Mouse (Mus musculus) granulocyte monocyte progenitor cell, adult 5-6 weeks (primary cell): ENCODE measurements around the gene Tsga10. TPM values are rescaled to one million over a fixed set of nuclear protein-coding genes. Genes with fewer than 3 reads are reported as not detected.
"Not testable (repeated sequence)": the region's sequence is repeated elsewhere in the genome, so short reads cannot be mapped to it uniquely, and the experiment has no call there.

ENCODE experiments used
- ATAC-seq: replicated peaks from 2 replicates; pipeline ENCODE4 v1.8.0; 2016; ENCODE audit warnings: mild to moderate bottlenecking, moderate TSS enrichment, inconsistent platforms; ENCODE audit not compliant: poor library complexity, severe bottlenecking
- total RNA-seq, 2 experiments: library from RNA; stranded (forward) in 1 of 2; stranded (reverse) in 1 of 2; fragments of 200-712, 200-1000 nt in 1 of 2; fragments of >200 nt in 1 of 2; fragmentation: Nextera tagmentation in 1 of 2; gene quantifications; 2 replicates each; pipeline ENCODE4 v1.2.3; 2014 to 2017

Gene Tsga10
- total RNA-seq, 2 experiments from 2014 or later: 5.7 to 8.1 TPM

DNA sequence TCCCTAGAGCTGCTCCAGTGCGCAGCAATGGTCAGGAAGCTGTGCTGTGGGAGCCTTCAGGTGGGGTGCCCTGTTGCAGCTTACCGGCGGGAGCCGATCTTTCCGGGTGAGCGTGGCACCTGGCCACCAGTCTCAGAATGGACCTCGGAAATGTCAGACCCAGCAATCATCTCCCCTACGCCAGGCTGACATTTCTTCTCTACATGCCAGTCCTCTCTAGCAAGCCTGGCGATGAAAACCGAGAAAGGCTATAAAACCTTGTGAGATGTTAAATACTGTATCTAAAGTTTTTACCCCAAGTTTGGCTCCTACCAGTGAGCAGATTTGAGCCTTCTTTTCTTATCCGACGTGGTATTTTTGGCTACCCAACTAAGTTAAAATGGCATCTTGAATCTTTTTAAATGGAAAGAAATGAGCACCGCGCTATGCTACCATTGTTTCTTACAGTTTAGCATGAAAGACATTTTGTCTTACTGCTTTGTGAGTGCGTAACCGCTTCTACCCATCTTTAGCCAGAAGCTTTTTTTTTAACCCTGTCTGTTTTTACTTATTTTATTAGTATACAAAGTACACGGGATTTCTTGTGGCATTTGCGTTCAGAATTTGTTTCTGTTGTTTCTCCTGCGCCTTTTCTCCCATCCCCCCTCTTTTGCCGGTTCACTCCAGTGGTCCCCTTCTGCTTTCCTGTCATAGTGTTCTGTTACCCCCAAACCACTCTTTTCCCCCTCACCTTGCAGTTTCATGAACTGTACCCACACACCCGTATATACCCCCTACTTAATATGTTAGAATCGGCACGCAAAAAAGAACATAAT is 621 bp downstream of the Tsga10 start:
- no peak for ATAC-seq

DNA sequence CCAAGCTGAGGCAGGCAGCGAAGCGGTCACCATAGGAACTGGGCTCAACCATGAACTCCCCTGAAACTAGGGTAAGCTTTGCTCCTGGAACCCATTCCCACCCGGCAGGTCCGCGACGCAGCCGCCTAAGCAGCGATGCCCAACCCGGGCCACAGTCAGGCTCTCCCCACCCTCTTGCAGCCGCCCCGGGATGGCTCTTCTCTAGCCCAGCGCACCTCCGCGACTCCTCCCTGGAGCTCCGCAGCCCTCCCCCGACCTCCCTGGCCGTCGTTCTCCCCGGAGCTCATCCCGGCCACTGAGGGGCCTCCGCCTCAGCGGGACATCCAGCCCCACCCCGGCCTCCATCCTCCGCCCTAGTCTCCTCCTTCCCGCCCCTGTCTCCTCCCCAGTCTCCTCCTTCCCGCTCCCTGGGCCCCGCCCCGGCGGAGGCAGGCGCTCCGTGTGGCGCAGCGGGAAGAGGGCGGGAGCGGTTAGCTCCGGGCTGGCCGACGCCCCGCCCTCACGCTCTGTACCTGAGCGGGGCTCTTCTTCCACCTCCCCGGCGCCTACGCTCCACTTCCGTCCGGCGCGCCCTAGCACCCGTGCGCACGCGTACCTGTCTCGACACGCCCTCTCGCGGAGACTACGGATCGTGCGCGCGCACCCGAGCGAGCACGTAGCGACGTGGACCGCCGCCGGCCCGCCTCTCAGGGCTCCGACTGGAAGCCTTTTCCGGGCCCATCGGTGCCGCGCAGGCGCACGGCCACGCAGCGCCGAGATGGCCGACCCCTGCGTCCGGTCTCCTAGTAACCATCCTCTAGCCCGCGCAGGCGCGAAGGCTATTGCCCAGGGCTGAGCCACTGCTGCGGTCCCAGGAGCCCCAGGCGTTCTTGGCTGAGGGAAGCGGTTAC is 1.5 kb downstream of the Tsga10 start:
- ATAC-seq: peak; percentile 83

DNA sequence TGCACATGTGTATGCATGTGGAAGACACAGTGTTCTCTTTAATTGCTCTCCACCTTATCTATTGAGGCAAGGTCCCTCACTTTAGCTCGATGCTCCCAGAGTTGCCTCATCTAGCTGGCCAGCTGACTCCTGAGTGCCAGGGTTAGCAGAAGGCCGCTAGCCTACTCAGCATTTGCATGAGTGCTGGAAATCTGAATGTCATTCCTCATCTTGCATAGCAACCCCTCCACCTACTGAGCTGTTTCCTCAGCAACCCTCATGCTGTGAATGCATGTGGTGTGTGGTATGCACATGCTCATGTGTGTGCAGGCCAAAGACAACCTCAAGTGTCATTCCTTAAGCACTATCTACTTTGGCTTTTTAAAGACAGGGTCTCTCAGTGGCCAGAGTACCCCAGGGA is 15.5 kb downstream of the Tsga10 start:
- no peak for ATAC-seq

DNA sequence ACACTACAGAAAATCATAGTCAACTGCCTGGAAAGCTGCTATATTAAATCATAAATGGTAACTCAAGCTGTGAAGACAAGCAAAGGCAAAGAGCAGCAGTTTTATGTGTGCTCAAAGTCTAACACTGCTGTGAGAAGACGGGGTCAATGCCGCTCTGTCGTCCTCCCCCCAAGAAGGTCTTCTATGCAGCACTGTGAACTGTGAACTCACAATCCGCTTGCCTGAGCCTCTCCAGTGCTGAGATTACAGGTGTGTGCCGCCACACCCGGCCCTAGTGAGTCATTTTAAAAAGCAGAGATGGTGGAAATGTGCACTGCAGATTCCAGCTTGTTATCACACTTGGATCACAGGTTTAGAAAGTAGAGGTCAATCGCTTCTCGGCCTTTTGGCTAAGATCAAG is 19.4 kb downstream of the Tsga10 start:
- no peak for ATAC-seq

DNA sequence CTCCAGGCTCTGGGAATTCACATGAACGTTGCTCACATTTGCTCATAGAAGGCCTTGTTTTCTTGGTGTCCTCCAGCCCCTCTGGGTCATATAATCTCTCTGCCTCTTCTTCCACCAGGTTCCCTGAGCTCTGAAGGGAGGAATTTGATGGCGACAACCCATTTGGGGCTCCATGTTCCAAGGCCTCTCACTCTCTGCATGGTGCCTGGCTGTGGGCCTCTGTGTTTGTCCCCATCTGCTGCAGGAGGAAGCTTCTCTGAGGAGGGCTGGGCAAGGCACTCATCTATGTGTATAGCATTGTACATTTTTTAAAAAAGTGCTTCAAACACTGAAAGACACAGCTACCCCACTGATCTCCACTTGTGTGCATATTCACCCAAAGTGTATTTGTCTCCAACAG is 34.5 kb downstream of the Tsga10 start:
- no peak for ATAC-seq

DNA sequence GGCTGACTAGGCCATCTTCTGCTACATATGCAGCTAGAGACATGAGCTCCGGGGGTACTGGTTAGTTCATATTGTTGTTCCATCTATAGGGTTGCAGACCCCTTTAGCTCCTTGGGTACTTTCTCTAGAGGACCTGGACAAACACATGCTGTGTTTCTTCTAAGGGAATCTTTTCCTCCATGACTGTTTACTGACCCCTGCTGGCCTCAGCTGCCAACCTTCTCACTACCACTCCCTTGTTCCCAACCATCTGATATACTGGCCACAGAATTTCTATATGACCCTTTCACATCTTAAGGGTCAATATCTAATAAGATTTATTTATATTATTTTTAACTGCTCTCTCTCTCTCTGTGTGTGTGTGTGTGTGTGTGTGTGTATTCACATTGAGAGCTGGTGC is 63.9 kb downstream of the Tsga10 start:
- ATAC-seq: not testable (repeated sequence)

DNA sequence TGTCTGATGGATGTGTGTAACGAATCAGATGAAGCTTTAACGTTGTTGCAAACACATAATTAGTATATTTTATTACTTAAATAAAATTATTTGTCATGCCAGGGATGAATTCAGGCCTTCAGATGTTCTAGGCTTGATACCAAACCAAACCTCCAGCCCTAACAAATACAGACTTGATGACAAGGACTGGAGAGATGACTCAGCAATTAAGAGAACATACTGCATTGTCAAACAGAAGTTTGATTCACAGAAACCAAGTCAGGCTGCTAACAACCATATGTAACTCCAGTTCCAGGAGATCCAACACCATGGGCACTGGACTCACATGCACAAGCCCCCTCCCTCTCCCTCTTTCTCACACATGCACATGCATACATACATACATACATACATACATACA is 65.9 kb downstream of the Tsga10 start:
- no peak for ATAC-seq

DNA sequence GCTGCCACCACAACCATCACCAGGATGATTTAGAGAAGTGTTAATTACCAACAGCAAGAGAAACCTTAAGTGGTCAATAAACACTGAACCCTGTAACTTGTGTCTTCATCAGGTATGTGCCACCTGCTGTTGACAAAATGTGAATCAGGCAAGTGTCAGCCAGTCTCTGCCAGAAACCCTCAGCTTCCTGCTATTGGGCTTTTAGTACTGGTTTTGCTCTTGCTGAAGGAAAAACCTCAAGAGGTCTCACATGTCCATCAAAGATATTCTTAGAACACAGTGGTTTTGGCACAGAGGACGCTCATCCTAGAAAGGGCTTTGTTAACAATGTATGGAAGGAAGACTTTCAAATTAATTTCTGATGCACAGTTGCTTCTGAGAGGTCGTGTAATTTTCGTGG is 66.7 kb downstream of the Tsga10 start:
- ATAC-seq: no peak

DNA sequence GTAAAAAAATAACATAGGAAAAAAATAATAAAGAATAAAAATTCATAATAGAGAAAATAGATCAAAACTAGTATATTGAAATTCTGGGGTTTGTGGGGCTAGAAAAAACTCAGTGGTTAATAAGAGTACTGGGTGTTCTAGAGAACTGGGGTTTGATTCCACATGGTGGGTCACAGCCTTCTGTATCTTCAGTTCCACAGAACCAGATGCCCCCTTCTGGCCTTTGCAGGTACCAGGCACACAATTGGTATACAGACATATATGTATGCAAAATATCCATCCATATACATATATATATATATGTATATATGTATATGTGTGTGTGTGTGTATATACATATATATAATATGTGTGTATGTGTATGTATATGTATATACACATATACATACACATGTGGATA is 106.8 kb downstream of the Tsga10 start:
- no peak; the same call in 1 of the 2 replicates for ATAC-seq

DNA sequence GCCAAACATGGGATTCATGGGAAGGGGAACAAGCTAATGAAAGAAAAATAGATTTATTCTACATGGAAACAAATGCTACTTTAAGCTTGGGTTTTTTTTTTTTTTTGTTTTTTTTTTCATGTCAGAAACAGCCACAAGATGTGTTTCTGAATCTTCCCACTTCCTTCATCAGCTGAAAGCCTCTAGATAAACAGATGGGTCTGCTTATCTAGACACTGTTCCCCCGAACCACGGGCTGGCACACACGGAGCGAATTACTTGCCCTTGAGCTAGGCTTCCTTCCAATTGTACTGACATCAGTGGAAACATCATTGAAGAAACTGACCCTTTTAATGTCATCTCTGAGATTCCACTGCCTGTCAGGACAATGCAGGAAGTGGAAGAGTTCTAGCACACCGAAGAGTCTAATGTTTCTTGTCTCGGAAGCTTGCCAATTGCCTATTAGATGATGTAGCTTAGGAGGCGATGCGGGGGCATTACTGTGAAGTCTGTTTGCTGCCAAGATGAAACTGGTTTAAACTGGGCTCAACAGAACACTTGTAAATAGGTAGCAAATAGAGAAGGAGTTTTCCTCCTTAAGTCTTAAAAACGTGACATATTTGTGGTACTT is 121.5 kb downstream of the Tsga10 start:
- ATAC-seq: no peak

DNA sequence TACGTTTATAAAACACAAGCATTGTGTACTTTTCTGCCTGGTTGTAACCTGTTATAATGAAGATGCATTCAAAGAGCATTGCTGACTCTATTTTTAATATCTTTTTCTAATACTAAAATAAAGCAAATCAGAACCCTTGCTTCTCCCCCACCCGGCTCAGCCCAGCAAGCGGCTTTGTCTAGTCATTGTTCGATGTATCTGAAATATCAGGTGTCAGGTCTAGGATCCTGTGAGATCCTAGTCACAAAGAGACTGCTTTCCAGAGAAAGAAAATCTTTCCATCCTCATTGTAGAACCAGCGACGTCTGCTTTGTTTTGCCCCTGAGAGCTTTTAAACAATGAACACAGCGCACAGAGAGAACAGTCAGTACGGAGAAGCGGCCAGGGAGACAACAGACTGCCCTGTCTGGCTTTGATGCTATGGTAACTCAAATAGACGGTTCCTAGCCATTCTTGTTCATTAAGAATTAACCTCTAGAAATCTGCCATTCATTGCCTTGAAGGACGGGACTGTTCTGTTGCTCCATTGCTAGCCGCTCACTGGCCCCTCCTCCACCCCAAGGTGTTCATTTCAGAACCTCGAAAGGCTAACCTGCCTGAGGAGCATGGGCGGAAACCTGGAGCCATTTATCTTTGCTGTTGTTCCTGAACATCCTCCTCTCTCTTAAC is 123.5 kb downstream of the Tsga10 start:
- no peak for ATAC-seq

DNA sequence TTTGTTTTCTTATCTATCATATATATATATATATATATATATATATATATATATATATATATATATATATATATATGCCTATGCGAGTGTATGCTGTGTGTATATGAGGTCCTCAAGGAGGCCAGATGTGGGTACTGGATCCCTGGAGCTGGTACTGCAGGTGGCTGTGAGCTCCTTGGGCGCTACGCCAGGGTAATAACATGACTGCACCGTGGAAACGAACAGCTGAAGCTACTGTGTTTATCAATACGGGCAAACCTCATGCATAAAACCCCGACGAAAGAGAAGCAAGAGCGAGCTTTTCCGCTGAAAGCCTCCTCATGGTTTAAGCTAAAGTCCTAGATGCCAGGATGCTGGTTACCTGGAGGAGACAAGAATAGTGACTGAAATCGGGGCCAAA is 124.1 kb downstream of the Tsga10 start:
- no peak for ATAC-seq

DNA sequence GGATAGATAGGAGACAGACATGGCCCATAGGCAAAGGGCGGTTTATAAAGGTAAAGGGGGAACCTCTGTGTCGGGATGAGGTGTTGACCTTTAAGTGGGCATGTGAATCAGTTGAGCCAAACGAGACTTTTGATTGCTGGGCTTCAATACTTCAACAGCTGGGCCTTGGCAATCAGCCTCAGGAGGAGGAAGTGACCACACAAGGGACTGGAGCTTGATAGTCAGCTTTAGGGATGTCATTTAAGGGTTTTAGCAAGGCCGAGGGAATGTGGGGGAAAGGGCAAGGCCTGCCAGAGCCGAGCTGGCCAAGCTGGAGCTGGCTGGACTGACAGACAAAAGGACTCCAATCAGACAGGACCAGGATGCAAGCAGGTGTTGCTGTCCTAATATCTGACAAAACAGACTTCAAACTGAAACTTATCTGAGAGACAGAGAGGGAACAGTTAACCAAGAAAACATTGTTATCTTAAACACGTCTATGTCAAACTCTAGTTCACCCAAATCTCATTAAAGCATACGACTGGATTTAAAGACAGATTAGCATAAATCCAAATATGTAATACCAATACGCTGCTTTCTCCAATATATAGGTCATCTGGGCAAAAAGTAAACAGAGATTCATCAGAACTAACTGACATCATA is 125.9 kb downstream of the Tsga10 start:
- no peak for ATAC-seq

DNA sequence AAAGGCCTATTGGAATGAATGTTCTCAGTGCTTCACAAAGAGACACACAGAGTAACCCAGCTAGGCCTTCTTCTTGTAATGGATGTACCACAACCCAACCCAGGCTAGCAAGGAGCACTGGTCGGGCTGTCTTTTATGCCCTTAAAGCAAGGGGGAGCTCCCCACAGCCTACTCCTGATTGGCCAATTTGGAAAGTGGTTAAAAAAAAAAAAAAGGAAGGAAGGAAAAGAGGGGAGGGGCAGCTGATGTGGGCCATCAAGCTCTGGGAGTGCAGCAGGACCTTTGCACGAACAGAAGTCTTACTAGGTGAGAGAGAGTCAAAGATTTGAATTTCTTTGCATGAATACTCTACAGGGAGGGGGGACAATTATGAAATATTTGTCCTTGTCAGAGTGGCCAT is 127.3 kb downstream of the Tsga10 start:
- 0 out of 2 replicates have a peak, but pooled peaks have one; percentile 38 for ATAC-seq

DNA sequence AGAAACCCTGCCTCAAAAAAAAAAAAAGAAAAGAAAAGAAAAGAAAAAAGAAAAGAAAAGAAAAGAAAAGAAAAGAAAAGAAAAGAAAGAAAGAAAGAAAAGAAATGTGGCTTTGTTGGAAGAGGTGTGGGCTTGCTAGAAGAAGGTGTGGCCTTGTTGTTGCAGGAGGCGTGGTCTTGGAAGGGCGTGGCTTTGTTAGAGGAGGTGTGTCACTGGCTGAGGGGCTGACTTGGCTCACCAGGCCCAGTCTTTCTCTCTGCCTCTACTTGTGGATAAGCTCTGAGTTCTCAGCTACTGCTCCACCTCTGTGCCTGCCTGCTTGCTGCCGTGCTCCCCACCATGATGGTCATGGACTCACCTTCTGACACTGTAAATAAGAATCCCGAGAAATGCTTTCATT is 129.2 kb downstream of the Tsga10 start:
- ATAC-seq: no peak

DNA sequence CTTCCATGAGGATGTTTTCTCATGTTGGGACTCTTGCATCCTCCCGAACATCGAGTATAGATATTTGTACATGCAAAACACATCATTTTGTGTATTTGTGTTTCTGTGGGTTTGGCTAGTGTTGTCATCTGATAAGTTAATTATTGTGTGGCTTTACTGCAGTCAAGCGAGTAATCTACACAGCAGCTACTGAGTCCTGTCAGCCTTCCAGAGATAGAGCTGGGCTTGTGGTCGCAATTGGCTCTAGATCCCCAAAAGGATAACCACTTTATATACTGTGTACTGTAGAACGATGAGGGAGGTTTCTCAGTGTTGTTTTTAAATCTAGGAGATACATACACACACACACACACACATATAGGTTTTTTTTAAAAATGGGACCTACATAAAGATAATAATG is 130.3 kb downstream of the Tsga10 start:
- ATAC-seq: no peak

DNA sequence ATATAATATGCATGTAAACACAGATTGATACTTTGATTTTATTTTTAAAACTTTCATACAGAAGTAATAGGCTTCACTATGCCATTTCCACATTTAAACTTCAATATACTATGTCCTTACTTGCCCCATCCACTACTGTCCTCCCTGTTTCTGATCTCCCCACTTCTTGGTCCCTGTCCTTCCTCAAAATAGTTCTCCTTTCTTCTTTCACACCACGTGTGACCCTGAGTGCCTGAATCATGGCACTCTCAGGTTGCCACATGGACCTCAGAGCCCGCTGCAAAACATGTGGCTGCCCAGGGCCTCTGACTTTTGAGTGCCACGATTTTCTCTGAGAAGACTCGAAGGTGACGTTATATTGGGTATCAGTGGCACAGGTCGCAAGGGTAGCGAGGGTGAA is 131.4 kb downstream of the Tsga10 start:
- ATAC-seq: peak; percentile 99

DNA sequence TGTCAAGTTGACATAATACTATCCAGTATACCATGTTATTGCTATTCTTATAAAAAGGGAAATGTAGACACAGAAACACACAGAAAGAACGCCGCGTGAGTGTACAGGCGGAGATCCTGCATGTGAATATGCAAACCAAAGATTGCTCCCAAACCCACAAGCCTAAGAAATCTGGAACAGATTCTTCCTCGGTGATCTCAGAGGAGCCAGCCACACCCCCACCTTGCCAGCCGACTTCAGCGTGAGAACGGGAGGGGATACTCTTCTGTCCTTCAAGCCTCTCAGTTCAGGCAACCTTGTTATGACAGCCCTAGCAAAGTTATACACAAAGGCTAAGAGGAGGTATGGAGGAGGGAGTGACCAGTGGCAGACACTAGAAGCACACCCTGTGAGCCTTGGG is 136.9 kb downstream of the Tsga10 start:
- ATAC-seq: no peak

DNA sequence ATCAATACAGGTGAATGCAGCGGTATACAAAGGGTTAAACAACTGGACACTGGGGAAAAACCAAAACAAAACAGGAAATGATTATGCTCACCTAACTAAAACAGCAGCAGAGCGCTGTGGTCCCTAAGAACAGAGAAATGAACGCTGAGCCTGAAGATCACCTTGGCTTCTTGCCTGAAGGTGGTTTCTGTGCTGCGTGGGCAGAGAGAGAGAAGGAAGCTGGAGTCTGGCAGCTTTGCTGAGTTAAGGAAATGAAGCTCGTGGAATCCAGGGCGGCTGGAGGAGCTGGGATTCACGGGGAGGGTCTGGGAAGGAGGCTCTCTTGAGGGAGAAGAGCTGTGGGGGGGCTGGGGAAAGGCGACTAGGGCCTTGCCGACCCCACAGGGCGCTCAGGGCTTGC is 138.2 kb downstream of the Tsga10 start:
- ATAC-seq: no peak

DNA sequence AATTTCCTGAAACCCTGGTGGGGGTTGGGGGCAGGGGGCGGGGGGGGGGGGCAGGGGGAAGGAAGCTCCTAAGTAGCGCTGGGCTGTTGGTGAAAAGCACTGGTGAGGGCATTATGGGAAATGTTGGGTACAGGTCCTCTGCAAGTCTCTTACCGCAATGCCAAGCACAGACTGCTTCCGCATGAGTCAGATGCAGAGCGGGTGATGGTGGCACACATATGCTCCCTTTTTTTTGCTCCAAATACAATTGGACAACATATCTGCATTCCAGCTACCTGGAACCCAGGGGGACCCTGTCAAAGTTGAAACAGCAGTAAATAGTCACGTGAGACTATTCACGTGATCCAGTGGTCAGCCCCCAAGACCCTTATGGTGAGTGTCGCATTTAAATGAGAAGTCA is 139.0 kb downstream of the Tsga10 start:
- ATAC-seq: peak; percentile 20; the same call in 1 of the 2 replicates
